Mouse (Mus musculus) E14TG2a.4 (cell line): ENCODE measurements around the gene Gm572.

ENCODE experiments used
- CTCF ChIP-seq: conservative IDR thresholded peaks from 2 replicates; pipeline ENCODE4 v1.5.1; 2014; ENCODE audit warnings: low read length
- NANOG ChIP-seq: IDR thresholded peaks from 2 replicates; pipeline ENCODE4 v1.6.1; 2014; ENCODE audit warnings: borderline replicate concordance, low read length, mixed read lengths
- POU5F1 ChIP-seq: IDR thresholded peaks from 2 replicates; pipeline ENCODE4 v1.6.1; 2014; ENCODE audit warnings: low read length, borderline replicate concordance

DNA sequence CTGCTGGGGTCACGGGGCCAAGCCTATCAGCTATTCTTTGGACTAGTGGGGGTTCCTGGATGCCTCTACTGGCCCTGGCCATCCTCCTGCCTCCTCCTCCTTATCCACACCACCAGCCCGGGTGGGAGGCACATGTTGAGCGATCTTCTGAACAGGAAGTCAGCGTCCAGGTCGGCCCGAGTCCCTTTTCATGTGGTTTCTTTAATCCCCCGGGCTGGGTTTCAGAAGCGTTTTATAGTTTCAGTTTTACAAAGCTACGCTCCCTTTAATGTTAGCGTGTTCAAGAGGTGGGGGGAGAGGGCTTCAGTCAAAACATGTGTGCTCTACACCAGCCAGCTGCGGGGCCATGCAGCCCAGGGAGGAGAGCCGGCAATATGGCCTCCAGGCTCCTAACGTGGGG, 40.4 kb downstream of the Gm572 start:
- no peak for TF ChIP-seq CTCF
- no peak for TF ChIP-seq NANOG
- TF ChIP-seq POU5F1 = no peak
